Mouse (Mus musculus) intestine, postnatal 0 days (tissue): ENCODE measurements at regions not wholly inside any gene's neighbourhood (a gene's known extent, or its start where the extent isn't known, plus 50 kb on each side); places are given as distances from the start of the nearest gene placed in this dataset.

Experiments used
- ATAC-seq: fragments of 200-750 bp; cut with Nextera tagmentation; 2 replicates; pipeline ENCODE4 v1.8.0; 2017; ENCODE audit warnings: mild to moderate bottlenecking, moderate TSS enrichment, moderate library complexity
- H3K27ac ChIP-seq: fragments of 300-500 bp; sonication (generic); 2 replicates; pipeline ENCODE4 v1.5.1; 2014; ENCODE audit warnings: mild to moderate bottlenecking, low read depth, low read length, moderate library complexity
- H3K27me3 ChIP-seq: fragments of 300-500 bp; sonication (generic); replicated peaks from 2 replicates; pipeline ENCODE4 v1.6.1; 2014; ENCODE audit warnings: low read length, mixed read lengths; ENCODE audit not compliant: control insufficient read depth, insufficient read depth
- H3K36me3 ChIP-seq: fragments of 300-500 bp; sonication (generic); 2 replicates; pipeline ENCODE4 v1.6.1; 2014; ENCODE audit warnings: mild to moderate bottlenecking, moderate library complexity; ENCODE audit not compliant: control insufficient read depth, insufficient read depth
- H3K4me1 ChIP-seq: fragments of 300-500 bp; sonication (generic); replicated peaks from 2 replicates; pipeline ENCODE4 v1.6.1; 2014; ENCODE audit warnings: antibody characterized with exemption, low read length, mixed read lengths; ENCODE audit not compliant: control insufficient read depth, insufficient read depth
- H3K4me2 ChIP-seq: fragments of 300-500 bp; sonication (generic); replicated peaks from 2 replicates; pipeline ENCODE4 v1.6.1; 2014; ENCODE audit warnings: low read depth, mild to moderate bottlenecking, moderate library complexity
- H3K4me3 ChIP-seq: fragments of 300-500 bp; sonication (generic); 2 replicates; pipeline ENCODE4 v1.5.1; 2014; ENCODE audit warnings: low read depth, low read length
- H3K9ac ChIP-seq: fragments of 300-500 bp; sonication (generic); 2 replicates; pipeline ENCODE4 v1.6.1; 2014; ENCODE audit warnings: mild to moderate bottlenecking, low read depth, low read length
- H3K9me3 ChIP-seq: fragments of 300-500 bp; sonication (generic); 2 replicates; pipeline ENCODE4 v1.6.1; 2016; ENCODE audit warnings: mixed run types; ENCODE audit not compliant: control insufficient read depth
- CTCF ChIP-seq: sonication (generic); IDR thresholded peaks from 2 replicates; pipeline ENCODE4 v1.5.1; 2016; ENCODE audit warnings: low read depth, mild to moderate bottlenecking, control low read depth, antibody characterized with exemption, moderate library complexity
- WGBS: fragments of 180-500 bp; shearing (Covaris S2); extraction: QIAGEN DNeasy Blood & Tissue Kit; methylation state at CpG from one replicate; pipeline ENCODE4 v1.1.7; 2014; 5-methylcytosine and 5-hydroxymethylcytosine counted together

- no peak for TF ChIP-seq CTCF
- Histone ChIP-seq H3K27me3 (no peaks in the 10 kb centered on the region), H3K9me3 (no peaks in the 10 kb centered on the region), H3K9ac (no peak overlapping the region), H3K4me3 (no peak overlapping the region), H3K36me3 (no peaks in the 10 kb centered on the region), H3K4me1 (no peaks in the 10 kb centered on the region), H3K27ac (no peak overlapping the region), H3K4me2 (no peak overlapping the region)
- WGBS = 55% methylated on average over 10 of the region's 10 CpGs
- no peak for ATAC-seq
Measured at GRCm38 (mm10) chr13:42607735-42608134, 72.7 kb upstream of the Phactr1 start.

DNA sequence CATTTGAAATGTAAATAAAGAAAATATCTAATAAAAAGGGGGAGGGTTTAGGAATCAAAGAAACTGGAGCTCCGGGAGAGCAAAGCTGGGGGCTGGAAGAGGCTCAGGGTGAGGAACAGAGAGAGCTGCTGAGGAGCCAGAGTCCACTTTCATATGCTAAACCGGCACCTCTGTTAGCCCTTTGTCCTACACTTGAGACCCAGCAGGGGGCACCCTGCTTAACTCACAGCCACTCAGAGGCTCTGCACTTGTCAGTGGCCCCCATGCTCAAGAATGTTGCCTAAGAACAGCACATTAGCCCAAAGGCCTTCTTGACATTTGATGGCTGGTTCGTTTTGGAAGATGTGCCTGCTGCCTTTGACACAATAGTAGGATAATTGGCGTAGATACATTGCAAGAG is 71.5 kb upstream of the Phactr1 start:
- peak; percentile 53 for TF ChIP-seq CTCF
- H3K9ac ChIP-seq = no peak overlapping the region
- no peaks in the 10 kb centered on the region for H3K4me1 ChIP-seq
- WGBS = 43% methylated on average over 4 of the region's 4 CpGs
- no peak overlapping the region for H3K4me3 ChIP-seq
- no peak overlapping the region for H3K27ac ChIP-seq
- H3K9me3 ChIP-seq = no peaks in the 10 kb centered on the region
- no peaks in the 10 kb centered on the region for H3K27me3 ChIP-seq
- no peaks in the 10 kb centered on the region for H3K36me3 ChIP-seq
- ATAC-seq = no peak
- no peak overlapping the region for H3K4me2 ChIP-seq

DNA sequence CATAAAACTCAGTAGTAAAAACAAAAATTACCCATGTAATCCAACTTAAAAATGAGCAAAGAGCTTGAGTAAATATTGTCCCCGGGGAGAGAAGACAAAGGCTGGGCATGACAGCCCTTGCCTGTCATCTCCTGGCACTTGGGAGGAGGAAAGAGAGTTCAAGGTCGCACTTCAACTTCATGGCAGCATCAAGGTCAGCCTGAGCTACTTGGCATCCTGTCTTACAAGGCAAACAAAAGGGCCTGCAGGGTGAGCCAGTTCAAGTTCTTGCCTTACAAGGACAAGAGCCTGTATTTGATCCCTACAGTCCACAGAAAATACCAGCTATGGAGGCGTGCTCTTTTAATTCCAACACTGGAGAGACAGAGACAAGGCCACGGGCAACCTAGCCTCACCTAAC is 67.1 kb upstream of the Phactr1 start:
- 64% methylated on average over 4 of the region's 4 CpGs for WGBS
- TF ChIP-seq CTCF = no peak
- Histone ChIP-seq H3K9me3 (no peaks in the 10 kb centered on the region), H3K9ac (no peak overlapping the region), H3K4me3 (no peak overlapping the region), H3K4me2 (no peak overlapping the region), H3K36me3 (no peaks in the 10 kb centered on the region), H3K27ac (no peak overlapping the region), H3K27me3 (no peaks in the 10 kb centered on the region), H3K4me1 (no peaks in the 10 kb centered on the region)
- ATAC-seq = no peak

DNA sequence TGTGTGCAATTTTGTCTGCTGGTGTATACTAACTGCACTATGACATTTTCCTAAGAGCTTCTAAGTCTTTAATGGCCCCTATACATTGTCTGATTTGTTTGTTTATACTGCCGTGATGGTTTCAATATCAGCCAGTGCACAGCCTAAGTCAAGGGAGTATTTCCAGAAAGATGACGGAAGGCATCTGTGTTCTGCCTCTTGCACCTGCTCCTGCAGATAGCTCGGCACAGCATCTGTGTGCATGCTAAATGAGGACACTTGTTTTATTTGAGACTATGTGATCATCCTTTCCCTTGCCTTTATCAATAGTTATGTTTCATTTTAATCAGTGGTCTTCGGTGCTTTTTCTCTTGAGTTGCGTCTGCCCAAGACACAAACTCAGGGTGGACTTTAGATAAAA is 64.6 kb upstream of the Phactr1 start:
- no peaks in the 10 kb centered on the region for H3K27me3 ChIP-seq
- H3K4me3 ChIP-seq = no peak overlapping the region
- ATAC-seq = no peak
- TF ChIP-seq CTCF = no peak
- H3K9ac ChIP-seq = no peak overlapping the region
- no peaks in the 10 kb centered on the region for H3K9me3 ChIP-seq
- no peaks in the 10 kb centered on the region for H3K4me1 ChIP-seq
- WGBS = 76% methylated on average over 5 of the region's 5 CpGs
- H3K36me3 ChIP-seq = no peaks in the 10 kb centered on the region
- H3K4me2 ChIP-seq = no peak overlapping the region
- no peak overlapping the region for H3K27ac ChIP-seq

GRCm38 (mm10) chr13:42617225-42617624 is 63.2 kb upstream of the Phactr1 start:
- Histone ChIP-seq H3K9ac (no peak overlapping the region), H3K4me2 (no peak overlapping the region), H3K4me3 (no peak overlapping the region), H3K36me3 (no peaks in the 10 kb centered on the region), H3K9me3 (no peaks in the 10 kb centered on the region), H3K27ac (no peak overlapping the region), H3K27me3 (no peaks in the 10 kb centered on the region), H3K4me1 (no peaks in the 10 kb centered on the region)
- WGBS = 84% methylated on average over 6 of the region's 6 CpGs
- no peak for TF ChIP-seq CTCF
- no peak for ATAC-seq

GRCm38 (mm10) chr13:42617844-42618243 is 62.6 kb upstream of the Phactr1 start:
- no peak for TF ChIP-seq CTCF
- Histone ChIP-seq H3K4me3 (no peak overlapping the region), H3K9me3 (no peaks in the 10 kb centered on the region), H3K4me1 (no peaks in the 10 kb centered on the region), H3K4me2 (no peak overlapping the region), H3K27ac (no peak overlapping the region), H3K27me3 (no peaks in the 10 kb centered on the region), H3K9ac (no peak overlapping the region), H3K36me3 (no peaks in the 10 kb centered on the region)
- no peak for ATAC-seq
- WGBS = 26% methylated on average over 4 of the region's 4 CpGs
